17 mouse cellular contexts compared by ENCODE assay signal in genomic region chr16:96872799-96873198, GRCm38 (mm10).
DNase-seq lines count a peak whose midpoint lies in the region; ATAC-seq lines count a peak whose summit lies in the region.
"Had no signal": no experiment of that assay in that cellular context is flagged by ENCODE, and none has a peak within 500 bp of the region (broad histone marks: within the 10 kb centered on the region; RNA-seq: fewer than 3 reads in every experiment).

No protein-coding gene starts in this region.

- ATAC-seq in embryonic facial prominence, embryonic 11.5 days (replicated peaks; ENCODE audit: insufficient number of reproducible peaks, low FRiP score, low TSS enrichment, low read depth): no peak
- ATAC-seq in hindbrain, embryonic 11.5 days (ENCODE audit: low FRiP score): no peak
- ATAC-seq in midbrain, embryonic 12.5 days (ENCODE audit: low FRiP score, low read depth): no peak
- ATAC-seq: CD4-positive, CD25-positive, alpha-beta regulatory T cell, adult 4 months had no signal

- intact Hi-C loops in left cerebral cortex, postnatal 14 days (cut with DNase I): no loop called here

- no peak overlapping the region for H3K9ac ChIP-seq in embryonic facial prominence, embryonic 11.5 days (replicated peaks; ENCODE audit: low read length)
- H3K9ac ChIP-seq in hindbrain, embryonic 11.5 days (ENCODE audit: low read depth, low read length): no peak overlapping the region
- no peak overlapping the region for H3K9ac ChIP-seq in midbrain, embryonic 12.5 days (replicated peaks)
- H3K9ac ChIP-seq: embryonic facial prominence, embryonic 12.5 days; heart, embryonic 15.5 days; limb, embryonic 12.5 days; liver, embryonic 15.5 days had no signal

- H3K27me3 ChIP-seq in embryonic facial prominence, embryonic 11.5 days (ENCODE audit: control insufficient read depth, insufficient read depth, low read length): no peaks in the 10 kb centered on the region
- H3K27me3 ChIP-seq in hindbrain, embryonic 11.5 days (ENCODE audit: control insufficient read depth, insufficient read depth, low read length): no peaks in the 10 kb centered on the region
- H3K27me3 ChIP-seq in midbrain, embryonic 12.5 days: no peaks in the 10 kb centered on the region
- H3K27me3 ChIP-seq: embryonic facial prominence, embryonic 12.5 days; heart, embryonic 15.5 days; limb, embryonic 12.5 days; liver, embryonic 15.5 days had no signal

- H3K4me1 ChIP-seq in embryonic facial prominence, embryonic 11.5 days (ENCODE audit: control insufficient read depth, insufficient read depth, low read length): no peaks in the 10 kb centered on the region
- H3K4me1 ChIP-seq in hindbrain, embryonic 11.5 days (replicated peaks; ENCODE audit: control insufficient read depth, insufficient read depth, low read length): no peaks in the 10 kb centered on the region
- H3K4me1 ChIP-seq in midbrain, embryonic 12.5 days: peaks cover 11% of the 10 kb centered on the region; the same call in 1 of the 2 replicates
- H3K4me1 ChIP-seq: embryonic facial prominence, embryonic 12.5 days; limb, embryonic 12.5 days; liver, embryonic 15.5 days had no signal

- no peak overlapping the region for H3K4me2 ChIP-seq in embryonic facial prominence, embryonic 11.5 days (ENCODE audit: low read depth, low read length)
- no peak overlapping the region for H3K4me2 ChIP-seq in hindbrain, embryonic 11.5 days (replicated peaks; ENCODE audit: low read depth, low read length)
- no peak overlapping the region for H3K4me2 ChIP-seq in midbrain, embryonic 12.5 days (replicated peaks)
- H3K4me2 ChIP-seq: embryonic facial prominence, embryonic 12.5 days; heart, embryonic 15.5 days; limb, embryonic 12.5 days; liver, embryonic 15.5 days had no signal

- no peaks in the 10 kb centered on the region for H3K36me3 ChIP-seq in embryonic facial prominence, embryonic 11.5 days (replicated peaks; ENCODE audit: control insufficient read depth, insufficient read depth, low read depth, low read length)
- no peaks in the 10 kb centered on the region for H3K36me3 ChIP-seq in hindbrain, embryonic 11.5 days (ENCODE audit: control insufficient read depth, insufficient read depth, low read length)
- H3K36me3 ChIP-seq in midbrain, embryonic 12.5 days: no peaks in the 10 kb centered on the region
- H3K36me3 ChIP-seq: embryonic facial prominence, embryonic 12.5 days; heart, embryonic 15.5 days; limb, embryonic 12.5 days; liver, embryonic 15.5 days had no signal

- 49% methylated on average over 7 of the region's 7 CpGs for WGBS in embryonic facial prominence, embryonic 11.5 days
- WGBS in hindbrain, embryonic 11.5 days: 40% methylated on average over 7 of the region's 7 CpGs
- 28% methylated on average over 7 of the region's 7 CpGs for WGBS in midbrain, embryonic 12.5 days

- peak; percentile 34 for DNase-seq in brain, adult 2 months (ENCODE audit: low read depth, low spot score)
- DNase-seq in embryonic facial prominence, embryonic 11.5 days (ENCODE audit: low spot score): peak; percentile 30
- peak; percentile 40 for DNase-seq in hindbrain, embryonic 11.5 days (ENCODE audit: low spot score)
- no peak for DNase-seq in frontal cortex, postnatal 14 days (ENCODE audit: low spot score in 2 of 2)
- no peak for DNase-seq in ovary, adult 18-20 months (ENCODE audit: low spot score)
- DNase-seq in left cerebral cortex, postnatal 14 days (ENCODE audit: low spot score in 2 of 2): no peak
- DNase-seq in cerebellum, adult 8-10 months: no peak
- DNase-seq: adrenal gland, postnatal 25 days; kidney, postnatal 10 days; lung, postnatal 36 days; thymus, postnatal 14 days had no signal

- no peak overlapping the region for H3K27ac ChIP-seq in embryonic facial prominence, embryonic 11.5 days (replicated peaks; ENCODE audit: low read depth, low read length)
- no peak overlapping the region for H3K27ac ChIP-seq in hindbrain, embryonic 11.5 days (ENCODE audit: low read depth, low read length)
- H3K27ac ChIP-seq in midbrain, embryonic 12.5 days (replicated peaks): peak overlapping the region; percentile 46
- H3K27ac ChIP-seq: embryonic facial prominence, embryonic 12.5 days; heart, embryonic 15.5 days; limb, embryonic 12.5 days; liver, embryonic 15.5 days had no signal

- no peaks in the 10 kb centered on the region for H3K9me3 ChIP-seq in embryonic facial prominence, embryonic 11.5 days (replicated peaks; ENCODE audit: control insufficient read depth, low read length)
- no peaks in the 10 kb centered on the region for H3K9me3 ChIP-seq in hindbrain, embryonic 11.5 days (ENCODE audit: control insufficient read depth, low read length)
- no peaks in the 10 kb centered on the region for H3K9me3 ChIP-seq in midbrain, embryonic 12.5 days
- H3K9me3 ChIP-seq: embryonic facial prominence, embryonic 12.5 days; heart, embryonic 15.5 days; limb, embryonic 12.5 days; liver, embryonic 15.5 days had no signal

- H3K4me3 ChIP-seq in embryonic facial prominence, embryonic 11.5 days (ENCODE audit: low read depth, low read length): no peak overlapping the region
- H3K4me3 ChIP-seq in hindbrain, embryonic 11.5 days (ENCODE audit: low read depth, low read length): no peak overlapping the region
- no peak overlapping the region for H3K4me3 ChIP-seq in midbrain, embryonic 12.5 days
- H3K4me3 ChIP-seq: embryonic facial prominence, embryonic 12.5 days; heart, embryonic 15.5 days; limb, embryonic 12.5 days; liver, embryonic 15.5 days had no signal

Comparison
In these comparisons a context has a peak if more than half of its experiments do, and no peak if none do; other contexts are left out.
1. DNase-seq: peak in brain, adult 2 months (single experiment), embryonic facial prominence, embryonic 11.5 days (single experiment) and hindbrain, embryonic 11.5 days (single experiment); none in frontal cortex, postnatal 14 days (0 of 2), ovary, adult 18-20 months (single experiment), left cerebral cortex, postnatal 14 days (0 of 2) and cerebellum, adult 8-10 months (single experiment).